Mouse (Mus musculus) liver, embryonic 16.5 days (tissue): ENCODE data around the gene Nfic. TPM values are rescaled to one million over a fixed set of nuclear protein-coding genes. Genes with fewer than 3 reads are reported as not detected.

ENCODE experiments used
- ATAC-seq: fragments of 200-750 bp; cut with Nextera tagmentation; 2 replicates; pipeline ENCODE4 v1.8.0; 2017; ENCODE audit warnings: low read depth, mild to moderate bottlenecking, moderate number of reproducible peaks, moderate library complexity
- H3K27ac ChIP-seq: fragments of 300-500 bp; sonication (generic); 2 replicates; pipeline ENCODE4 v1.5.1; 2014; ENCODE audit warnings: mild to moderate bottlenecking, low read length
- H3K27me3 ChIP-seq: fragments of 300-500 bp; sonication (generic); 2 replicates; pipeline ENCODE4 v1.6.1; 2014; ENCODE audit warnings: low read depth, low read length, mixed read lengths; ENCODE audit not compliant: control insufficient read depth, insufficient read depth
- H3K36me3 ChIP-seq: fragments of 300-500 bp; sonication (generic); 2 replicates; pipeline ENCODE4 v1.6.1; 2014; ENCODE audit warnings: mild to moderate bottlenecking; ENCODE audit not compliant: control insufficient read depth, insufficient read depth
- H3K4me1 ChIP-seq: fragments of 300-500 bp; sonication (generic); 2 replicates; pipeline ENCODE4 v1.6.1; 2014; ENCODE audit warnings: low read depth, low read length, mixed read lengths; ENCODE audit not compliant: control insufficient read depth
- H3K4me2 ChIP-seq: fragments of 300-500 bp; sonication (generic); 2 replicates; pipeline ENCODE4 v1.6.1; 2014; ENCODE audit warnings: low read depth, low read length, mixed read lengths
- H3K4me3 ChIP-seq: fragments of 300-500 bp; sonication (generic); 2 replicates; pipeline ENCODE4 v1.5.1; 2014; ENCODE audit warnings: low read depth, mild to moderate bottlenecking, low read length
- H3K9ac ChIP-seq: fragments of 300-500 bp; sonication (generic); 2 replicates; pipeline ENCODE4 v1.6.1; 2014; ENCODE audit warnings: low read depth, low read length
- H3K9me3 ChIP-seq: fragments of 300-500 bp; sonication (generic); replicated peaks from 2 replicates; pipeline ENCODE4 v1.6.1; 2016; ENCODE audit warnings: low read length; ENCODE audit not compliant: control insufficient read depth
- WGBS: fragments of 180-500 bp; shearing (Covaris S2); extraction: QIAGEN DNeasy Blood & Tissue Kit; methylation state at CpG from one replicate; pipeline ENCODE4 v1.1.7; 2014; ENCODE audit not compliant: insufficient replicate concordance; 5-methylcytosine and 5-hydroxymethylcytosine counted together
- polyA plus RNA-seq: library from polyadenylated mRNA; unstranded; fragments of >200 nt; fragmentation: Nextera tagmentation; extraction: Ambion mirVana; gene quantifications from 2 replicates; pipeline ENCODE4 v1.2.1, GENCODE M21; 2015

Nfic gene
- polyA plus RNA-seq, 1 experiment from 2014 or later: 12.0 TPM

- Histone ChIP-seq H3K27ac (no peak overlapping the region), H3K4me2 (no peak overlapping the region), H3K4me1 (0 out of 2 replicates have a peak, but pooled peaks cover 3% of the 10 kb centered on the region), H3K4me3 (no peak overlapping the region), H3K9ac (no peak overlapping the region), H3K27me3 (no peaks in the 10 kb centered on the region), H3K36me3 (peaks cover 33% of the 10 kb centered on the region), H3K9me3 (no peaks in the 10 kb centered on the region; the same call in 1 of the 2 replicates)
- ATAC-seq: no peak
- WGBS: 77% methylated on average over 11 of the region's 11 CpGs
These were observed 32.6 kb upstream of the Nfic start for GRCm38 (mm10) chr10:81488081-81488480.

GRCm38 (mm10) chr10:81486496-81486895, 31.1 kb upstream of the Nfic start:
- H3K27ac ChIP-seq: no peak overlapping the region
- H3K9me3 ChIP-seq: no peaks in the 10 kb centered on the region; the same call in 1 of the 2 replicates
- H3K4me2 ChIP-seq: no peak overlapping the region
- H3K4me1 ChIP-seq: peaks cover 9% of the 10 kb centered on the region
- H3K4me3 ChIP-seq: no peak overlapping the region
- peaks cover 14% of the 10 kb centered on the region for H3K27me3 ChIP-seq
- H3K9ac ChIP-seq: no peak overlapping the region
- peaks cover 21% of the 10 kb centered on the region for H3K36me3 ChIP-seq
- WGBS: 81% methylated on average over 10 of the region's 10 CpGs
- ATAC-seq: no peak

DNA sequence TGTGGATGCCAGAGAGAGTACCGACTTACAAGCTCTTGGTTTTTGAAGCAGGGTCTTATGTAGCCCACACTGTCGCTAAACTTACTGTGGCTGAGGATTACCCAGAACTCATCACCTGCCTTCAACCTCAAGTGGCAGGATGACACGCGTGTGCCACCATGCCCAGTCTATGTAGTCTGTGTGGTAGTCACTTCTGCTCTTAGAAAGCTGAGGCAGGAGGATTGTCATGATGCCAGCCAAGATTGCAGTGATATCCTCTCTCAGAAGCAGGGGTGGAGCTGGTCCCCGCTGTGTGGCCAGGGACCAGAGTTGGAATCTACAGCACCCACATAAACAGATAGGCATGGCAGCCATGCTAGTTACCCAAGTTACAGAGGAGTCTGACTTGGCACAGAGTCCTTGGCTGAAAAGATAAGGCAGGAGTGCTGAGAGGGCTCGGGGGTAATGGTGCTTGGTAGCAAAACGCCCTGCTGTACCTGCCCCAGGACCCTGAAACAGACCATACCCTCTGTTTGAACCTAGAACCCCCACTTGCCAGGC, 30.1 kb upstream of the Nfic start:
- ATAC-seq: no peak
- H3K9me3 ChIP-seq: no peaks in the 10 kb centered on the region; the same call in 1 of the 2 replicates
- 46% methylated on average over 7 of the region's 7 CpGs for WGBS

DNA sequence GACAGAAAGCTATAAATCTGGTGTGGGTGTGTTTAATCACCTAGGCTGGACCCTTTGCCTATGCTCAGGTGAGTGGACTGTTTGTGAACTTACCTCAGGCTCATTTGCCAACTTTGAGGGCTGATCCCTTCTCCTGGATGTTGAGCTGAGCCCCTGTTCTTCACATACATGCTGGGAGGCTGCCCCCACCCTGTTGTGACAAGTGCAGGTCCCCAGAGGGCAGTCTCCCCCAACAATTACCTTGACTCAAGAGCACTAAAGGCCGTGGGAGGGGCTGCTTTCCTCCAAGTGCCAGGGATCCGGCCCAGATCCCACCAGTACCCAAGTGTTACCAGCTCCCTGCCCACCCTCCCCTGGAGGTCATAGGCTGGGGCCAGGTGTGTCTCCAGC, 29.6 kb upstream of the Nfic start:
- no peak overlapping the region for H3K4me2 ChIP-seq
- no peaks in the 10 kb centered on the region; the same call in 1 of the 2 replicates for H3K9me3 ChIP-seq
- H3K9ac ChIP-seq: no peak overlapping the region
- 18% methylated on average over 2 of the region's 2 CpGs for WGBS
- peaks cover 13% of the 10 kb centered on the region for H3K36me3 ChIP-seq
- H3K4me3 ChIP-seq: no peak overlapping the region
- peaks cover 9% of the 10 kb centered on the region for H3K4me1 ChIP-seq
- no peak overlapping the region for H3K27ac ChIP-seq
- no peak for ATAC-seq
- peaks cover 28% of the 10 kb centered on the region for H3K27me3 ChIP-seq

More for the DNA sequence above, 30.1 kb upstream of the Nfic start:
- Histone ChIP-seq H3K27ac (no peak overlapping the region), H3K4me2 (no peak overlapping the region), H3K36me3 (peaks cover 13% of the 10 kb centered on the region), H3K9ac (no peak overlapping the region), H3K4me1 (peaks cover 9% of the 10 kb centered on the region), H3K4me3 (no peak overlapping the region), H3K27me3 (peaks cover 23% of the 10 kb centered on the region)

DNA sequence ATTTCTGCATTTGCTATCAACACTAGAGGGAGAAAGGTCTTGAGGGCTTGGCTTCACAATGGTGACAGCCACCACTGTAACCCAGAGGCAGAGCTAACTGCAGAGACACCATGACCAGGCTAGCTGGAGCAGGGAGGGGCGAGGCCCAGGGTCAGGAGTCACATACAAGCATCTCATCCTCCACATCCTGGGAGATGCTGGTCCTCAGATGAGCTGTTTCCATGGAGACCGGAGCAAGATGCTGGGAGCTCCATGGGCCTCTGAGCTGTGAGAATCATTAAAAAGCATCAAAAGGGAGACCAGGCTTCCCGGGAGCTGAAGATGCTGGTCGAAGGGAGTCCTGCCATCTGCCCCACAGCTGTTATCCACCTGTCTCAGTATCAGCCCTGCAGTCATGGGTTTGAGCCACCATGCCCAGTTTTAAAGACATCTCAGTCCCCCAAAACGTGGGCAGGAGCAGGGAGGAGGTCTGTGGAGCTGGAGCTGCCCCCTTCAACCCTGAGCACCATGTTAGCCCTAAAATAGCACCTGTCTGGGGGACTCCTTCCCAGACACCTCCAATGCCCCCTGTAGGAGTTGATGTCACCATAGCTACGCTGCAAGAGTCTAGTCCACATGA, 29.1 kb upstream of the Nfic start:
- Histone ChIP-seq H3K27ac (no peak overlapping the region), H3K27me3 (peaks cover 31% of the 10 kb centered on the region), H3K4me3 (no peak overlapping the region), H3K9me3 (no peaks in the 10 kb centered on the region; the same call in 1 of the 2 replicates), H3K4me2 (no peak overlapping the region), H3K4me1 (peaks cover 9% of the 10 kb centered on the region), H3K9ac (no peak overlapping the region), H3K36me3 (peaks cover 13% of the 10 kb centered on the region)
- 57% methylated on average over 6 of the region's 6 CpGs for whole genome bisulfite sequencing
- no peak for ATAC-seq

DNA sequence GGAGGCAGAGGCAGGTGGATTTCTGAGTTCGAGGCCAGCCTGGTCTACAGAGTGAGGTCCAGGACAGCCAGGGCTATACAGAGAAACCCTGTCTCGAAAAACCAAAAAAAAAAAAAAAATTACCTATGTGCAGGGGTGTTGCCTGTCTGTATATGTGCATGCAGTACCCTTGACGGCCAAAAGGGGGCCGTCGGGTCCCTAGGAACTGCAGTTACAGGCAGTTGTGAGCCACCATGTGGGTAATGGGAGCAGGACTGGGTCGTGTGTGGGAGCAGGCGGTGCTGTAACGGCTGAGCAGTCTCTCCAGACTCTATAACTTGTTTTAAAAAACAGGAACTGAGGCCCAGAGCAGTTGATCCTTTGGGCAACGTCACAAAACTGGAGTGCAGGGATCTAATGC, 28.5 kb upstream of the Nfic start:
- H3K9ac ChIP-seq: no peak overlapping the region
- no peak overlapping the region for H3K27ac ChIP-seq
- no peak for ATAC-seq
- no peaks in the 10 kb centered on the region; the same call in 1 of the 2 replicates for H3K9me3 ChIP-seq
- peaks cover 9% of the 10 kb centered on the region for H3K4me1 ChIP-seq
- 7% methylated on average over 9 of the region's 9 CpGs for WGBS
- H3K4me3 ChIP-seq: no peak overlapping the region
- H3K4me2 ChIP-seq: no peak overlapping the region
- peaks cover 13% of the 10 kb centered on the region for H3K36me3 ChIP-seq
- H3K27me3 ChIP-seq: peaks cover 31% of the 10 kb centered on the region

- under 1% methylated on average over 36 of the region's 36 CpGs for WGBS
- ATAC-seq: peak; percentile 39
- H3K9ac ChIP-seq: no peak within 1 kb of the TSS; the same call in 1 of the 2 replicates
- peaks cover 9% of the 10 kb centered on the region for H3K4me1 ChIP-seq
- peaks cover 39% of the 10 kb centered on the region for H3K27me3 ChIP-seq
- H3K36me3 ChIP-seq: peaks cover 2% of the 10 kb centered on the region; the same call in 1 of the 2 replicates
- no peak within 1 kb of the TSS for H3K27ac ChIP-seq
- H3K4me3 ChIP-seq: peak within 1 kb of the TSS; percentile 52
- no peaks in the 10 kb centered on the region; the same call in 1 of the 2 replicates for H3K9me3 ChIP-seq
- peak within 1 kb of the TSS; percentile 65 for H3K4me2 ChIP-seq
These were observed 27.1 kb upstream of the Nfic start, which contains the start of gene Celf5 for GRCm38 (mm10) chr10:81482533-81482889. TSS of gene Celf5 (minus strand) at chr10:81482709.

DNA sequence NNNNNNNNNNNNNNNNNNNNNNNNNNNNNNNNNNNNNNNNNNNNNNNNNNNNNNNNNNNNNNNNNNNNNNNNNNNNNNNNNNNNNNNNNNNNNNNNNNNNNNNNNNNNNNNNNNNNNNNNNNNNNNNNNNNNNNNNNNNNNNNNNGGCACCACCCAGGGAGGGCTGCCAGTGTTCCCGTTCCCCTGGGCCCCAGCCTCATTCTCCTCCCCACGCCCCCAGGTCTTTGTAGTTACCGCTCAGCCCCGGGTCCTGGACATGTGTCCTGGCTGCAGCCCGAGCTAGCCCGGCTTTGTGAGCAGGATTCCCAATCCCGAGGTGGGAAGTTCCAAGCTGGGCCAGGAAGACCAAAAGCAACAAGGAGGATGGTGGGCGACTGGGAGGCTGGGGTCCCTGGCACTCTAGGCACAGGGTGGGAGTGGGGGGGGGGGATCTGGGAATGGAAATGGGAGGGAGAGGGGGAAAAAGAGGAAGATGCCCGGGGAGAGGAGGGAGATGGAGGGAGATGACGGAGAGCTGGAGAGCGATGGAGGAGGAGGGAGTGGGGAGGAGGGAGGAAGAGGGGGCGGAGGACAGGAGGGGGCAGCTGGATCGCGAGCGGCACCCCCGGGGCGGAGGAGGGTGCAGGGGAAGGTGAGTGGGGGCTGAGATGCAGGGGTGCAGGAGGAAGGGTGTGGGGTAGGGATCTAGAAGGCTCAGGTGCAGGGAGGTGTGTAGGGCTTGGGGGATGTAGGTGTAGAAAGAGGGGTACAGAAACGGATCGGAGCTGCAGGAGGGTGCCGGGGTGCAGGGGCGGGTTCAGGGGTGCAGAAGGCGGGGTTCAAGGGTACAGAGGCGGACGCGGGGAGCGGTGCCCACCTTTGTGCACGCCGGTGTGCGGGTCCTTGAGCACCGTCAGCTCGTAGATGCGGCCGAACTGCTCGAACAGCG, 26.4 kb upstream of the Nfic start:
- H3K36me3 ChIP-seq: no peaks in the 10 kb centered on the region
- no peak for ATAC-seq
- H3K27me3 ChIP-seq: peaks cover 46% of the 10 kb centered on the region
- H3K4me1 ChIP-seq: peaks cover 9% of the 10 kb centered on the region
- WGBS: 4% methylated on average over 35 of the region's 35 CpGs
- H3K9ac ChIP-seq: no peak overlapping the region; the same call in 1 of the 2 replicates
- peak overlapping the region; percentile 52 for H3K4me3 ChIP-seq
- H3K9me3 ChIP-seq: no peaks in the 10 kb centered on the region; the same call in 1 of the 2 replicates
- H3K4me2 ChIP-seq: peak overlapping the region; percentile 65
- no peak overlapping the region for H3K27ac ChIP-seq
